Mouse (Mus musculus) intestine, embryonic 14.5 days (tissue): ENCODE results near the gene Kif5a. TPM values are rescaled to one million over a fixed set of nuclear protein-coding genes. Genes with fewer than 3 reads are reported as not detected.

ENCODE experiments used
- ATAC-seq: fragments of 200-750 bp; cut with Nextera tagmentation; replicated peaks from 2 replicates; pipeline ENCODE4 v1.8.0; 2017; ENCODE audit warnings: low read depth, moderate number of reproducible peaks, moderate TSS enrichment, moderate library complexity; ENCODE audit not compliant: low FRiP score, low TSS enrichment
- DNase-seq: peaks from one replicate; pipeline ENCODE4 v3.0.0-alpha.2; 2018; ENCODE audit warnings: low spot score
- H3K27ac ChIP-seq: fragments of 300-500 bp; sonication (generic); 2 replicates; pipeline ENCODE4 v1.5.1; 2014; ENCODE audit warnings: low read depth, mild to moderate bottlenecking, control low read depth
- H3K27me3 ChIP-seq: fragments of 300-500 bp; sonication (generic); replicated peaks from 2 replicates; pipeline ENCODE4 v1.6.1; 2014; ENCODE audit warnings: low read length, control low read depth; ENCODE audit not compliant: control insufficient read depth, insufficient read depth
- H3K36me3 ChIP-seq: fragments of 300-500 bp; sonication (generic); 2 replicates; pipeline ENCODE4 v1.6.1; 2014; ENCODE audit warnings: low read length, control low read depth; ENCODE audit not compliant: control insufficient read depth, insufficient read depth
- H3K4me1 ChIP-seq: fragments of 300-500 bp; sonication (generic); replicated peaks from 2 replicates; pipeline ENCODE4 v1.6.1; 2014; ENCODE audit warnings: low read length, control low read depth, mixed read lengths; ENCODE audit not compliant: control insufficient read depth, insufficient read depth
- H3K4me2 ChIP-seq: fragments of 300-500 bp; sonication (generic); 2 replicates; pipeline ENCODE4 v1.6.1; 2014; ENCODE audit warnings: low read length
- H3K4me3 ChIP-seq: fragments of 300-500 bp; sonication (generic); 2 replicates; pipeline ENCODE4 v1.5.1; 2014; ENCODE audit warnings: low read depth, low read length, control low read depth, mixed read lengths
- H3K9ac ChIP-seq: fragments of 300-500 bp; sonication (generic); 2 replicates; pipeline ENCODE4 v1.6.1; 2014; ENCODE audit warnings: mild to moderate bottlenecking, low read length
- H3K9me3 ChIP-seq: fragments of 300-500 bp; sonication (generic); 2 replicates; pipeline ENCODE4 v1.6.1; 2016; ENCODE audit warnings: low read length, control low read depth; ENCODE audit not compliant: control insufficient read depth
- WGBS: fragments of 180-500 bp; shearing (Covaris S2); extraction: QIAGEN DNeasy Blood & Tissue Kit; methylation state at CpG from one replicate; pipeline ENCODE4 v1.1.7; 2014; 5-methylcytosine and 5-hydroxymethylcytosine counted together
- polyA plus RNA-seq: library from polyadenylated mRNA; unstranded; fragments of >200 nt; fragmentation: Nextera tagmentation; extraction: Ambion mirVana; gene quantifications from 2 replicates; pipeline ENCODE4 v1.2.1, GENCODE M21; 2014

Kif5a gene
- polyA plus RNA-seq, 1 experiment from 2014 or later: 9.2 TPM

DNA sequence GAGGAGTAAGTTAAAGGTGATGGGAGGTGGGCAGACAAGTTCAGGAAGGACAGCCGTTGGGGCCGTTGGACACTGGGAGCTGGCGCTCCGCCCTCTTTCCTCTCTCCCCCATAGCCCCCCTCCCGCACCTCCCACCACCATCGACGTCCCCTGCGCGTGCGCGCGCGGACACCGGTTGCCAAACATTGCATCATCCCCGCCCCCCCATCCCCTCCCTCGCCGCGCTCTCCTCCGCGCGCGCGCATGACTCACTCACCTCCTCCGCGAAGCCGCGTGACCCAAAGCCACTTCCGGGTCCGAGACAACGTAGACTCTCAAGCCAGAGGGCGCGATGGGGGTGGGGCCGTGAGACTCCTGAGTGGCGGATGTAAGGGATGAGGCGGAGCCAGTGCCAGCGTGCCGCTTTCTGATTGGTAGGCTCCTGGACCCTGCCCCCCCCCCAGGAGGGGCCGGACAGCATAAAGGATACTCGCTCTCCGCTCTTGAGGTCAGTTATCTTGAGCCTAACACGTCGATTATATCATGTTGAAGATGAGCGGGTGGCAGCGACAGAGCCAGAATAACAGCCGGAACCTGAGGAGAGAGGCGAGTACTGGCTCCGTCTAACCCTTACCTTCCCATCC is 27.3 kb upstream of the Kif5a start:
- DNase-seq (peak; percentile 99), ATAC-seq (peak; percentile 89)
- no peaks in the 10 kb centered on the region for H3K9me3 ChIP-seq
- peaks cover 41% of the 10 kb centered on the region for H3K36me3 ChIP-seq
- H3K9ac ChIP-seq: peak overlapping the region; percentile 79
- H3K4me3 ChIP-seq: peak overlapping the region; percentile 78
- peaks cover 41% of the 10 kb centered on the region for H3K4me1 ChIP-seq
- peak overlapping the region; percentile 91 for H3K4me2 ChIP-seq
- H3K27ac ChIP-seq: peak overlapping the region; percentile 97
- WGBS: under 1% methylated on average over 46 of the region's 47 CpGs
- H3K27me3 ChIP-seq: no peaks in the 10 kb centered on the region

DNA sequence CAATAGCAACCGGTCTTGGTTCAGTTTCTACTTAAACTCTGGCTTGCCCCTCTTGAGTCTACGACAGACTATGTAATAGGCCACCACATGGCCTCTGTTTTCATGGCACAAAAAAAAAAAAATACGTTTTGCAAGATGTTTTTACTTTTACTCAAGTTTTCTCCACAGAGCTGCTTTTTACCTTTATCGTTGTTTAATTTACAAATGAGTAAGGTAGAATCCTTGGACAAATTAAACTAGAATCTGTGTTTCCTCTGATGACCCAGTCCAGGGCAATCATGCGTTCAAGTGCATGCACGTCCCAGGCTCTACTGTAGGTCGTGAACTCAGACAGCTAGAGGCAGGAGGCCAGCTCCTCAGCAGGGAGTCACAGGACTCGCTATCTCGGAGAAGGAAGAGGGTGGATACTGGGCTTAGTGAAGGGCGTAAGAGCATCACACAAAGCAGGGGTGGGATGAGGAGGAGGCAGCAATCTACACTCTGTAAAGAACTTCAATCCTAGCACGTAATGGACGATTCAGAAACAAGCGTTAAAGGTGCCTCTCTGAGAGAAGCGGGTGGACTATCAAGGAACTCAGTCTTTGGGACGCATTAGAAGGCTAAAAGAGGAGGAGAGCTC is 26.5 kb upstream of the Kif5a start:
- peak; percentile 75 for DNase-seq
- H3K4me1 ChIP-seq: peaks cover 41% of the 10 kb centered on the region

DNA sequence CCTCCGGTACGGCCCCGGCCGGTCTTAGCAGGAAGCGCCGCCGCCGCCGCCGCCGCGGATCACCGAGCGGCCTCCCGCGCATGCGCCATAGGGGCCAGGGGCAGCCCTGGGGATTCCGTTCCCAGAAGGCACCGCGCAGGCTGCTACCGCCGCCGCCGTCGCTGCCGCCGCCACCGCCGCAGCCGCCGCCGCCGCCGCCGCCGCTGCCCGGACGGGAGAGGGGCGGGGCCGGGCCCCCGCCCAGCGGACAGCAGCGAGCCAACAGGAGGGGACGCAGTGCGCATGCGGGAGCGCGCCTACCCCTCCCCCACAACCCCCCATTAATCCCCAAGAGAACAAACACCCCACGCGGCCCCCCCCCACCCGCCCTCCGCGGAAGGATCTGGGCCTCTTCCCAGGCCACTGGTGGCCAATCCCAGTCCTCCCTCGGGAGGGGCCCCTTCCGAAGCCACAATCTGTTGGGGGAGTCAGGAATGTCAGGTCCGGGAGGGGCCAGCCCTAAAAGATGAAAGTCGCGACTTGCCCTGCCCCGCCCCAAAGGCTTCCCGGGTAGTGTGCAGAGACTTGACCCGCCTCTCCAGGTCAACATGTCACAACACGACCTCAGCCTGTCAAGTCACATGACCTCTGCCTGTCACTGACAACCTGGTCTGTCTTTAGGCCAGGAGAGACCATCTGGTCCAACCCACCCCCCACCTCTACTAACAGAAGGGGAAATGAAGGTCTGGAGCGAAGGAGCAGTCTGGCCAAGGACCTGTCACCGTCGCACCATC is 25.8 kb upstream of the Kif5a start, which contains the start of gene Mbd6:
TSS of gene Mbd6 (minus strand) at position 219 of the 773 bp plus-strand sequence.
- Histone ChIP-seq H3K9ac (peak within 1 kb of the TSS; percentile 77), H3K36me3 (peaks cover 41% of the 10 kb centered on the region), H3K4me3 (peak within 1 kb of the TSS; percentile 78), H3K4me1 (peaks cover 41% of the 10 kb centered on the region), H3K27me3 (no peaks in the 10 kb centered on the region), H3K4me2 (peak within 1 kb of the TSS; percentile 91), H3K27ac (peak within 1 kb of the TSS; percentile 97), H3K9me3 (no peaks in the 10 kb centered on the region)
- DNase-seq (peak; percentile 93), ATAC-seq (peak; percentile 22)
- WGBS: under 1% methylated on average over 42 of the region's 65 CpGs

More for the DNA sequence above, 26.5 kb upstream of the Kif5a start:
- WGBS: under 1% methylated on average over 15 of the region's 15 CpGs
- Histone ChIP-seq H3K27ac (peak overlapping the region; percentile 97), H3K36me3 (peaks cover 41% of the 10 kb centered on the region), H3K4me2 (peak overlapping the region; percentile 91), H3K9ac (peak overlapping the region; percentile 77), H3K9me3 (no peaks in the 10 kb centered on the region), H3K27me3 (no peaks in the 10 kb centered on the region), H3K4me3 (peak overlapping the region; percentile 78)
- no peak for ATAC-seq

DNA sequence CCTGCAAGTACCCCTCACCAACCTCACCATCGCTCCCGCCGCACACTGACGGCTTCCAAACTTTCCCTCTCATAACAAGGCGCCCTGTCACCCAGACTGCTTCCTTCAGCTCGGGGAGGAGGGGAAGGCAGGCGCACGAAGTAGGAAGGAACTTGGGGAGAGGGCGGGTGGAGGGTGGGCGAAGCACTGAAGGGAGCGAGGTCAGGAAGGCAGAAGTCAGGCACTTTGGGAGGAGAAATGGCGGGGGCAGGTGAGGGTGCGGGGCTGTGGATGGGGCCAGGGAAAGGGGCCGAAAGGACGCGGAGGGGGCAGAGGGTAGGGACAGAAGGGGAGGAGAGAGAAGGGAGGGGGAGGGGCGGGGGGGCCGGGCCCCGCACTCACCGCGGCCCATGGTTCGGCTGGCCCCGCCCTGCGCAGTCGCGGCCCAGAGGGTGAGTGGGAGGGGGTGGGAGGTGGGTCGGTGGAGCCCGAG is 25.2 kb upstream of the Kif5a start:
- 1% methylated on average over 15 of the region's 28 CpGs for WGBS
- Histone ChIP-seq H3K4me3 (peak overlapping the region; percentile 78), H3K4me1 (peaks cover 41% of the 10 kb centered on the region), H3K36me3 (peaks cover 41% of the 10 kb centered on the region), H3K27me3 (no peaks in the 10 kb centered on the region), H3K9ac (peak overlapping the region; percentile 77), H3K27ac (peak overlapping the region; percentile 97), H3K4me2 (peak overlapping the region; percentile 91), H3K9me3 (no peaks in the 10 kb centered on the region)
- DNase-seq: no peak
- ATAC-seq: peak; percentile 10

DNA sequence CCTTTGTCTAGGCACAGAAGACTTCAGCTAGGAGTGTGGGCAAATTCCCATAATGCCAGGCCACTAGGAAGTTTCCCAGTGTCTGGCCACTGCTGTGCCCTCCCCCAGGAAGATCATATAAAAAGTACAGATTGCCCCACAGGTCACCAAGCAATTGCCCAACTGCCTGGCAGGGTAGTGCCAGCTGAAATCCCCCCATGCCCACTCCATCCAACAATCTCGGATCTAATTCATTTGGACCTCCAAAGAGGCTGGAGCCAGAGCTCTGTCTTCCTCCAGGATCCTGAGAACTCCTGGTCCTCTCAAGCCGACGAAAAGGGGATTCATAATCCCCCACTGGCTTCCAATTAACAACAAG is 24.8 kb upstream of the Kif5a start:
- Histone ChIP-seq H3K9ac (peak overlapping the region; percentile 77), H3K27me3 (no peaks in the 10 kb centered on the region), H3K4me3 (peak overlapping the region; percentile 78), H3K4me1 (peaks cover 39% of the 10 kb centered on the region), H3K4me2 (peak overlapping the region; percentile 91), H3K9me3 (no peaks in the 10 kb centered on the region), H3K27ac (peak overlapping the region; percentile 97), H3K36me3 (peaks cover 42% of the 10 kb centered on the region)
- no peak for ATAC-seq
- 2% methylated on average over 3 of the region's 3 CpGs for WGBS
- no peak for DNase-seq

DNA sequence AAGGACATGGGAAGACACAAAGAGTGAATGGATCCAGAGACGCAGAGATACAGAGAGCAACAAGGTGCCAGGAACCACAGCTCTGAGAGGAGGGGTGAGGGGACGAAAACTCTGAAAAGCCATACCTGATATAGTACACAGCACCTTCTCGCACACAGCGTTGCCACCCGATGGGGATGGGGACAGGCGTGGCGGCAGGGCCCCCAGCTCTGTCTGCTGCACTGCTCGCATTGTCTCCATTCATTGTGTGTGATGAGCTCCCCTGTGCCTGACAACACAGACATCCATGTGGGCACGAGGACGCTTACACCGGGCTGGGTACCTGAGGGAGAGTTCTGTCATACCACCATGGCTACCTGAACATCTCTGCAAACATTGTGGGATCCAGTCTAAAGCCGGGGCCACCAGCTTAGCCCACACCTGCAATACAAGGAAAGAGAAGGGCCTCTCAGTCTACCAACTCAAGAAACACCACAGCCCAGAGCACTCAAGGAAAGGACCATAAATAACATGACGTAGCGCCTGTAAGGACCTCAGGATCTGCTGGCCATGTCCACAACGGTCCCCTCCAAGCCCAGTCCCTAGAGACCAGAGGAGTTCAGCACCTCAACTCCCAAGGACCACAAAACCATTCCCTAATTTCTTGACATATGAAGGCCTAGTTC is 24.3 kb upstream of the Kif5a start:
- 54% methylated on average over 15 of the region's 15 CpGs for whole genome bisulfite sequencing
- no peak for ATAC-seq

DNA sequence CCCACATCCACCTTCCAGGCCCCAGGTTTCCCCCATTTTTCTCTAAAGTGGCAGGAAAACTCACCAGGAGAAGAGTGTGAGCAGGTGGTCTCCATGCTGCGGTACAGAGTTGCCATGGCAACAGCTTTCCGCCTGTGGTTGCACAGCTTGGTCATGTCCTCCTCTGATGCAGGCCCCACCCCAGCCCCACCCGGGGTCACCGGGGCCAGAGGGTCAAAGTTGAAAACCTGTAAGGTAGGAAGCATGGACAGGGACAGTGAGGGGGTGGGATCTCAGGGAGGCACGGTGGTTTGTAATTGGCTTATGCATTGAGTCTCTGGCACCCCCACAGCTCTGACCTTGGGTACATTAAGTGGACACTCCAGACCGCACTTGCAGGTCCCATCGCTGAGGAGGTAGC is 23.6 kb upstream of the Kif5a start:
- H3K9me3 ChIP-seq: no peaks in the 10 kb centered on the region
- no peak for ATAC-seq

More for the DNA sequence above, 24.3 kb upstream of the Kif5a start:
- no peaks in the 10 kb centered on the region for H3K27me3 ChIP-seq
- peaks cover 47% of the 10 kb centered on the region for H3K36me3 ChIP-seq
- peaks cover 35% of the 10 kb centered on the region for H3K4me1 ChIP-seq
- H3K9me3 ChIP-seq: no peaks in the 10 kb centered on the region
- peak overlapping the region; percentile 77 for H3K9ac ChIP-seq
- peak overlapping the region; percentile 91 for H3K4me2 ChIP-seq
- H3K4me3 ChIP-seq: peak overlapping the region; percentile 78
- H3K27ac ChIP-seq: peak overlapping the region; percentile 97
- no peak for DNase-seq

DNA sequence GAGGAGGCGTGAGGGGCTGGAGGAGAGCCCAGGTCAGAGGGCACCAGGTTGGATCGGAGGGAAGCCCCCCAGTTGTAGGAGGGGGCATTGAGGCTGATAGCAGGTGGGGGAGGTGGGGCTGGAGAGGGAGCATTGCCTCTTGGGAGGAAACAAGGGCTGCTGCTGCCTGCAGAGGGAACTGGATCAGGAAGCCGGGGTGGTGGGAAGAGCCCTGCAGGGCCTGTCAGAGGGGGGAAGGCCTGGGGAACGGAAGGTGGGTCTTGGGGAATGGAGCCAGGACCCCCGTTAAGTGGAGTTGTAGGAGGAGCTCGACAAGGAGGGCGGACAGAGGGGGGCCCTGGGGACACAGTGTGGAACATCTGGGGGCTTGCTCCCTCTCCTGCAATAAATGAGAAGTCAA is 23.0 kb upstream of the Kif5a start:
- ATAC-seq: no peak
- Histone ChIP-seq H3K27me3 (no peaks in the 10 kb centered on the region), H3K36me3 (peaks cover 60% of the 10 kb centered on the region), H3K4me1 (peaks cover 25% of the 10 kb centered on the region), H3K4me2 (0 out of 2 replicates have a peak overlapping the region, but pooled peaks have one; percentile 91), H3K9me3 (no peaks in the 10 kb centered on the region), H3K27ac (no peak overlapping the region), H3K9ac (no peak overlapping the region), H3K4me3 (no peak overlapping the region)
- no peak for DNase-seq
- WGBS: 85% methylated on average over 7 of the region's 7 CpGs

More for the DNA sequence above, 23.6 kb upstream of the Kif5a start:
- Histone ChIP-seq H3K27ac (no peak overlapping the region), H3K36me3 (peaks cover 54% of the 10 kb centered on the region), H3K4me1 (peaks cover 29% of the 10 kb centered on the region), H3K4me2 (peak overlapping the region; percentile 91), H3K27me3 (no peaks in the 10 kb centered on the region), H3K4me3 (peak overlapping the region; percentile 78; the same call in 1 of the 2 replicates), H3K9ac (no peak overlapping the region)
- 54% methylated on average over 7 of the region's 7 CpGs for WGBS
- DNase-seq: no peak
